Mouse (Mus musculus): ENCODE measurements around the gene Rhox8. TPM values are rescaled to one million over a fixed set of nuclear protein-coding genes. Genes with fewer than 3 reads are reported as not detected.
"Not testable (repeated sequence)": the region's sequence is repeated elsewhere in the genome, so short reads cannot be mapped to it uniquely, and the experiment has no call there.

Gene Rhox8
- polyA plus RNA-seq, 1 experiment = not detected

DNA sequence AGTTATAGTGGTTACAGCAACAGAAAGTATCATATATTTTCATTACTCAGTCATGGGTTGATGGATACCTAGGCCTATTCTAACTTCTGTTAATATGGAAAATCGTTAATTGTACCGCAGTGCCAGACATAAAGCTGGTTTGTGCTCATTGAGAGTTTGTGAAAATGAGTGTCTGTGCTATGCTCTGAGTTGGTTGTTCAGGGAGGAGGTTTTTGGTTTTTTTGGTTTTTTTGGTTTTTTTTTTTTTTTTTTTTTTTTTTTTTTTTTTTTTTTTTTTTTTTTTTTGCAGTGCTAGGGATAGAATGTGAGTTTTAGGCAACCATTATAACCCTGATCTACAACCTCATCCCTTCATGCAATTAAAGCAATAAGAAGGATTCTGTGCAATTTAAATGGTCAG, 7.1 kb downstream of the Rhox8 start:
- H3K36me3 ChIP-seq (ENCODE audit: control insufficient read depth, insufficient read depth) = no peaks in the 10 kb centered on the region
- TF ChIP-seq CTCF (IDR thresholded peaks at IDR 0.05; ENCODE audit: control insufficient read depth, insufficient read depth, insufficient read length) (no peak), FOSL1 (IDR thresholded peaks at IDR 0.05; ENCODE audit: insufficient read depth, low read length, poor library complexity, severe bottlenecking) (no peak), USF1 (IDR thresholded peaks at IDR 0.05; ENCODE audit: low read depth) (no peak), MYOG (IDR thresholded peaks at IDR 0.05; ENCODE audit: control insufficient read depth, extremely low read depth, insufficient read length) (no peak), MYOD1 (IDR thresholded peaks at IDR 0.05; ENCODE audit: control insufficient read depth, insufficient read length, low read depth) (no peak), MAX (IDR thresholded peaks at IDR 0.05) (no peak), CEBPB (IDR thresholded peaks at IDR 0.05; ENCODE audit: low read depth) (no peak)
- no peaks in the 10 kb centered on the region for H3K79me2 ChIP-seq (ENCODE audit: control insufficient read depth, insufficient read depth)
- H3K79me3 ChIP-seq (ENCODE audit: low read depth) = no peaks in the 10 kb centered on the region
- H3K27me3 ChIP-seq (ENCODE audit: control insufficient read depth, insufficient read depth, insufficient read length) = no peaks in the 10 kb centered on the region
- H3ac ChIP-seq (ENCODE audit: control insufficient read depth, insufficient read length, low read depth) = no peak overlapping the region
- no peak overlapping the region for H3K4me3 ChIP-seq (ENCODE audit: insufficient read depth, poor library complexity, severe bottlenecking)

DNA sequence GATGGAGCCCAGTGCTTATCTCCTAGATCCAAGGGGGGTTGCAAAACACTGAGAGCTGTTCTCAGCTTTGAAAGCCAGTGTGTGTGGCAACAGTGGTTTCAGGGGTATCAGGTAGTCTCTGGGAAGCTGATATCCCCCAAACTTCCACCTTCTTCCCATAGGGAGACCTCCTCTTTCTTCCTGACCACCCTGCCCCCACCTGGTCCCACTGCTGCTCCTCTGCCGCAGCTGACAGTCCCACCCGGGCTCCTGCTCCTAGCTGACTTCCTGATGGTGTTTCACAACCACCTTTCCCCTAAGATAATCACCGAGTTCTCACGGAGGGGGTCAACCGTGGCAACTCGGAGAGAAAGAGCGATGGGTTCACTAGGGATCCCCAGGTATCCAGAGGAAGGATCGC, 47.4 kb downstream of the Rhox8 start, which contains the start of gene Rhox7a:
Gene Rhox7a (plus strand): TSS at position 301 of the 400 bp plus-strand sequence.
- H3K79me3 ChIP-seq (ENCODE audit: low read depth); H3K36me3 ChIP-seq (ENCODE audit: control insufficient read depth, insufficient read depth); H3K79me2 ChIP-seq (ENCODE audit: control insufficient read depth, insufficient read depth); H3K4me3 ChIP-seq (ENCODE audit: insufficient read depth, poor library complexity, severe bottlenecking); H3ac ChIP-seq (ENCODE audit: control insufficient read depth, insufficient read length, low read depth); H3K27me3 ChIP-seq (ENCODE audit: control insufficient read depth, insufficient read depth, insufficient read length): not testable (repeated sequence)

GRCm38 (mm10) chrX:37826610-37827009, 52.1 kb downstream of the Rhox8 start, which contains the start of gene Rhox6:
Rhox6 (plus strand) TSS chrX:37826910.
- not testable (repeated sequence) for H3K36me3 ChIP-seq (ENCODE audit: control insufficient read depth, insufficient read depth); H3K79me3 ChIP-seq (ENCODE audit: low read depth); H3ac ChIP-seq (ENCODE audit: control insufficient read depth, insufficient read length, low read depth); H3K4me3 ChIP-seq (ENCODE audit: insufficient read depth, poor library complexity, severe bottlenecking); H3K27me3 ChIP-seq (ENCODE audit: control insufficient read depth, insufficient read depth, insufficient read length); H3K79me2 ChIP-seq (ENCODE audit: control insufficient read depth, insufficient read depth)

Other genes starting within 250 kb of the Rhox8 start
- gene Rhox2g, start 235.5 kb downstream of the Rhox8 start, polyA plus RNA-seq (2012; fragmentation: generic; extraction: Trizol) = not detected
- gene Rhox4g, start 227.6 kb downstream of the Rhox8 start, polyA plus RNA-seq (2012; fragmentation: generic; extraction: Trizol) = not detected
- gene Rhox3h, start 210.2 kb downstream of the Rhox8 start, polyA plus RNA-seq (2012; fragmentation: generic; extraction: Trizol) = not detected
- gene Rhox2h, start 205.7 kb downstream of the Rhox8 start, polyA plus RNA-seq (2012; fragmentation: generic; extraction: Trizol) = 0.06 TPM
- gene Rhox5, start 74.1 kb downstream of the Rhox8 start, polyA plus RNA-seq (2012; fragmentation: generic; extraction: Trizol) = 2.4 TPM
- not detected for gene Rhox6, start 52.0 kb downstream of the Rhox8 start, polyA plus RNA-seq (2012; fragmentation: generic; extraction: Trizol)
- not detected for gene Rhox7a, start 47.3 kb downstream of the Rhox8 start, polyA plus RNA-seq (2012; fragmentation: generic; extraction: Trizol)
- not detected for gene Rhox7b, start 18.3 kb upstream of the Rhox8 start, polyA plus RNA-seq (2012; fragmentation: generic; extraction: Trizol)
- not detected for gene Rhox9, start 22.8 kb upstream of the Rhox8 start, polyA plus RNA-seq (2012; fragmentation: generic; extraction: Trizol)
- gene Btg1-ps1, start 139.9 kb upstream of the Rhox8 start, polyA plus RNA-seq (2012; fragmentation: generic; extraction: Trizol) = not detected
- not detected for gene Btg1-ps2, start 164.2 kb upstream of the Rhox8 start, polyA plus RNA-seq (2012; fragmentation: generic; extraction: Trizol)
- gene Rhox10, start 187.5 kb upstream of the Rhox8 start, polyA plus RNA-seq (2012; fragmentation: generic; extraction: Trizol) = not detected
- gene Rhox11, start 206.2 kb upstream of the Rhox8 start, polyA plus RNA-seq (2012; fragmentation: generic; extraction: Trizol) = not detected
- not detected for gene Rhox12, start 232.0 kb upstream of the Rhox8 start, polyA plus RNA-seq (2012; fragmentation: generic; extraction: Trizol)
- gene Rhox13, start 242.3 kb upstream of the Rhox8 start, polyA plus RNA-seq (2012; fragmentation: generic; extraction: Trizol) = not detected